Mouse (Mus musculus): ENCODE results near the gene Qrich2.

DNA sequence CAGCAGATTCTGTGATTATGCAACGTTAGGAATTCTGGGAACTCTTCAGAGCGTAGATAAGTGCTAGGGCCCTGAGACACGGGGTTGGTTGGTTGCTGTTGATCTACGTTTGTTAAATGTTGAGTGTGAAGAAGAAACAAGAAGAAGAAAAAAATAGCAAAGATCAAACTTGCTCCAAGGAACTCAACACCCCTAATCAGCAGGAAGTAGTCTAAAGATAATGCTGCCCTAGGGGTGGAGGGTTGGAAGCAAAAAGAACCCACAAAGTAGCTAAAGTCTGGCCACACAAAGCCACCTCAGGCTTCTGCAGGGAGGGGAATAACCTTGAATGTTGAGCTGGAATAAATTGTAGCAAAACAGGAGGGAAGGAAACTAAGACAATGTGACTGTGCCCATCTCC is 31.3 kb upstream of the Qrich2 start:
- no peak for TF ChIP-seq CTCF (IDR thresholded peaks at IDR 0.05; ENCODE audit: low read depth, low read length)
- no peak for TF ChIP-seq EP300 (IDR thresholded peaks at IDR 0.05; ENCODE audit: insufficient read depth, low read depth, low read length)

Data from ES-Bruce4 (cell line).